Mouse (Mus musculus) myocyte (in vitro differentiated cells): ENCODE results near the gene Gpr4. TPM values are rescaled to one million over a fixed set of nuclear protein-coding genes. Genes with fewer than 3 reads are reported as not detected.

ENCODE experiments used
- H3K27me3 ChIP-seq: one replicate; pipeline ENCODE4 v1.6.1; 2011; ENCODE audit not compliant: control insufficient read depth, insufficient read depth, insufficient read length
- H3K36me3 ChIP-seq: one replicate; pipeline ENCODE4 v1.6.1; 2011; ENCODE audit not compliant: control insufficient read depth, insufficient read depth
- H3K4me2 ChIP-seq: one replicate; pipeline ENCODE4 v1.6.1; 2011; ENCODE audit warnings: low read depth, control low read depth
- H3K4me3 ChIP-seq: one replicate; pipeline ENCODE4 v1.5.1; 2011; ENCODE audit warnings: mild to moderate bottlenecking, control low read depth, moderate library complexity
- H3K79me2 ChIP-seq: one replicate; pipeline ENCODE4 v1.6.1; 2011; ENCODE audit not compliant: control insufficient read depth, insufficient read depth
- H3ac ChIP-seq: one replicate; pipeline ENCODE4 v1.6.1; 2011; ENCODE audit not compliant: control insufficient read depth, insufficient read length
- CEBPB ChIP-seq: IDR thresholded peaks from 2 replicates; pipeline ENCODE4 v1.6.1; 2011; ENCODE audit warnings: mild to moderate bottlenecking, moderate library complexity; ENCODE audit not compliant: poor library complexity, insufficient read depth, severe bottlenecking
- E2F4 ChIP-seq: IDR thresholded peaks from one replicate; pipeline ENCODE4 v1.6.1; 2011; ENCODE audit warnings: mild to moderate bottlenecking, control low read depth, moderate library complexity; ENCODE audit not compliant: insufficient read depth
- MAX ChIP-seq: IDR thresholded peaks from one replicate; pipeline ENCODE4 v1.6.1; 2011; ENCODE audit warnings: low read depth, mild to moderate bottlenecking, control low read depth
- MYOD1 ChIP-seq, 3 experiments: IDR thresholded peaks; one replicate each; pipeline ENCODE4 v1.6.1; 2011; ENCODE audit warnings: control low read depth in 2 of 3, low read depth in 2 of 3, mild to moderate bottlenecking in 2 of 3, moderate library complexity in 1 of 3; ENCODE audit not compliant: insufficient read length in 2 of 3, control insufficient read depth in 1 of 3
- MYOG ChIP-seq, 3 experiments: IDR thresholded peaks; one replicate each; pipeline ENCODE4 v1.6.1; 2011; ENCODE audit warnings: control low read depth in 2 of 3, low read depth in 2 of 3, mild to moderate bottlenecking in 2 of 3; ENCODE audit not compliant: insufficient read length in 2 of 3, control insufficient read depth in 1 of 3, insufficient read depth in 1 of 3
- POLR2A ChIP-seq: IDR thresholded peaks from one replicate; pipeline ENCODE4 v1.6.1; 2011; ENCODE audit warnings: low read depth, mild to moderate bottlenecking, control low read depth, moderate library complexity; ENCODE audit not compliant: insufficient read length
- POLR2AphosphoS2 ChIP-seq: IDR thresholded peaks from one replicate; pipeline ENCODE4 v1.6.1; 2011; ENCODE audit warnings: low read depth, control low read depth; ENCODE audit not compliant: insufficient read length
- REST ChIP-seq: IDR thresholded peaks from one replicate; pipeline ENCODE4 v1.6.1; 2011; ENCODE audit warnings: mild to moderate bottlenecking, control low read depth, moderate library complexity; ENCODE audit not compliant: insufficient read depth, insufficient read length
- SRF ChIP-seq: IDR thresholded peaks from one replicate; pipeline ENCODE4 v1.6.1; 2011; ENCODE audit warnings: low read depth; ENCODE audit not compliant: control insufficient read depth, insufficient read length
- TCF12 ChIP-seq: IDR thresholded peaks from one replicate; pipeline ENCODE4 v1.6.1; 2011; ENCODE audit warnings: mild to moderate bottlenecking, control low read depth; ENCODE audit not compliant: poor library complexity, insufficient read depth, severe bottlenecking
- TCF3 ChIP-seq: IDR thresholded peaks from one replicate; pipeline ENCODE4 v1.6.1; 2011; ENCODE audit warnings: low read depth, control low read depth; ENCODE audit not compliant: insufficient read length
- USF1 ChIP-seq: IDR thresholded peaks from one replicate; pipeline ENCODE4 v1.6.1; 2011; ENCODE audit warnings: low read depth, mild to moderate bottlenecking, control low read depth, moderate library complexity
- polyA plus RNA-seq: library from polyadenylated mRNA; unstranded; fragments of >200 nt; fragmentation: generic; extraction: Trizol; gene quantifications from one replicate; pipeline ENCODE4 v1.2.1, GENCODE M21; 2012; ENCODE audit warnings: missing spikeins

The Gpr4 gene
- polyA plus RNA-seq, 1 experiment: 0.10 TPM

GRCm38 (mm10) chr7:19268993-19269681 is 56.8 kb downstream of the Gpr4 start:
- Histone ChIP-seq H3ac (peak overlapping the region; percentile 63), H3K79me2 (peaks cover 60% of the 10 kb centered on the region), H3K27me3 (no peaks in the 10 kb centered on the region), H3K36me3 (peaks cover 14% of the 10 kb centered on the region), H3K4me3 (peak overlapping the region; percentile 96), H3K4me2 (peak overlapping the region; percentile 89)
- no peak for TF ChIP-seq USF1
- no peak for TF ChIP-seq POLR2A
- TF ChIP-seq MYOD1 (IDR thresholded peaks at IDR 0.05; ENCODE audit: control insufficient read depth in 1 of 3, insufficient read length in 2 of 3, low read depth in 2 of 3): no peak
- TF ChIP-seq MYOG (IDR thresholded peaks at IDR 0.05; ENCODE audit: control insufficient read depth in 1 of 3, insufficient read depth in 1 of 3, insufficient read length in 2 of 3, low read depth in 2 of 3): no peak
- TF ChIP-seq TCF12: no peak
- no peak for TF ChIP-seq SRF
- TF ChIP-seq E2F4: no peak
- TF ChIP-seq POLR2AphosphoS2: no peak
- TF ChIP-seq TCF3: no peak
- TF ChIP-seq REST: no peak
- TF ChIP-seq CEBPB: no peak
- TF ChIP-seq MAX: no peak

- Histone ChIP-seq H3K27me3 (no peaks in the 10 kb centered on the region), H3K36me3 (peaks cover 9% of the 10 kb centered on the region), H3K79me2 (peaks cover 53% of the 10 kb centered on the region), H3K4me3 (peak overlapping the region; percentile 96), H3ac (peak overlapping the region; percentile 63), H3K4me2 (peak overlapping the region; percentile 89)
- no peak for TF ChIP-seq MAX
- TF ChIP-seq E2F4: no peak
- no peak for TF ChIP-seq REST
- TF ChIP-seq MYOG (IDR thresholded peaks at IDR 0.05; ENCODE audit: control insufficient read depth in 1 of 3, insufficient read depth in 1 of 3, insufficient read length in 2 of 3, low read depth in 2 of 3): no peak
- peak; percentile 62 for TF ChIP-seq POLR2AphosphoS2
- no peak for TF ChIP-seq MYOD1 (IDR thresholded peaks at IDR 0.05; ENCODE audit: control insufficient read depth in 1 of 3, insufficient read length in 2 of 3, low read depth in 2 of 3)
- no peak for TF ChIP-seq TCF12
- TF ChIP-seq CEBPB: no peak
- TF ChIP-seq USF1: no peak
- TF ChIP-seq POLR2A: peak; percentile 37
- peak; percentile 63 for TF ChIP-seq SRF
- no peak for TF ChIP-seq TCF3
These were observed 57.5 kb downstream of the Gpr4 start for GRCm38 (mm10) chr7:19269721-19270441.

- H3K4me3 ChIP-seq: peak overlapping the region; percentile 96
- peaks cover 50% of the 10 kb centered on the region for H3K79me2 ChIP-seq
- no peaks in the 10 kb centered on the region for H3K27me3 ChIP-seq
- TF ChIP-seq MAX (no peak), E2F4 (no peak), POLR2AphosphoS2 (peak; percentile 53), MYOD1 (IDR thresholded peaks at IDR 0.05; ENCODE audit: control insufficient read depth in 1 of 3, insufficient read length in 2 of 3, low read depth in 2 of 3) (peak in 2 of 3 experiments; percentile 93 to 96), CEBPB (no peak), SRF (no peak), REST (no peak), MYOG (IDR thresholded peaks at IDR 0.05; ENCODE audit: control insufficient read depth in 1 of 3, insufficient read depth in 1 of 3, insufficient read length in 2 of 3, low read depth in 2 of 3) (peak; percentile 45 to 97 (median 97)), POLR2A (peak; percentile 22), TCF3 (peak; percentile 84), TCF12 (peak; percentile 89), USF1 (no peak)
- H3K36me3 ChIP-seq: peaks cover 9% of the 10 kb centered on the region
- peak overlapping the region; percentile 63 for H3K4me2 ChIP-seq
- peak overlapping the region; percentile 63 for H3ac ChIP-seq
These were observed 58.3 kb downstream of the Gpr4 start for GRCm38 (mm10) chr7:19270509-19271237.

GRCm38 (mm10) chr7:19271238-19272172 is 59.2 kb downstream of the Gpr4 start, which contains the start of gene Vasp:
Gene Vasp, minus strand, starts transcription at chr7:19271817.
- H3K36me3 ChIP-seq: peaks cover 9% of the 10 kb centered on the region
- peak within 1 kb of the TSS; percentile 75 for H3K4me2 ChIP-seq
- H3ac ChIP-seq: peak within 1 kb of the TSS; percentile 63
- H3K4me3 ChIP-seq: peak within 1 kb of the TSS; percentile 96
- TF ChIP-seq POLR2AphosphoS2 (peak; percentile 93), REST (no peak), SRF (no peak), TCF3 (no peak), POLR2A (peak; percentile 93), MYOG (IDR thresholded peaks at IDR 0.05; ENCODE audit: control insufficient read depth in 1 of 3, insufficient read depth in 1 of 3, insufficient read length in 2 of 3, low read depth in 2 of 3) (no peak), E2F4 (peak; percentile 52), MYOD1 (IDR thresholded peaks at IDR 0.05; ENCODE audit: control insufficient read depth in 1 of 3, insufficient read length in 2 of 3, low read depth in 2 of 3) (peak in 1 of 3 experiments; percentile 11)
- H3K79me2 ChIP-seq: peaks cover 43% of the 10 kb centered on the region
- H3K27me3 ChIP-seq: no peaks in the 10 kb centered on the region
